Mouse (Mus musculus) embryonic fibroblast, embryonic 13.5 days (primary cell): ENCODE results near the gene Csmd2. TPM values are rescaled to one million over a fixed set of nuclear protein-coding genes. Genes with fewer than 3 reads are reported as not detected.

Source experiments
- H3K27ac ChIP-seq: 2 replicates; pipeline ENCODE4 v1.5.1; 2012; ENCODE audit warnings: low read length, control low read depth, inconsistent platforms; ENCODE audit not compliant: insufficient read depth
- H3K4me1 ChIP-seq: 2 replicates; pipeline ENCODE4 v1.6.1; 2011; ENCODE audit warnings: low read length; ENCODE audit not compliant: control insufficient read depth, insufficient read depth
- H3K4me3 ChIP-seq: 2 replicates; pipeline ENCODE4 v1.5.1; 2011; ENCODE audit warnings: mild to moderate bottlenecking, control low read depth, low read length; ENCODE audit not compliant: insufficient read depth
- CTCF ChIP-seq: IDR thresholded peaks from 2 replicates; pipeline ENCODE4 v1.5.1; 2011; ENCODE audit warnings: mild to moderate bottlenecking, control low read depth, low read length, moderate library complexity, borderline replicate concordance; ENCODE audit not compliant: insufficient read depth
- POLR2A ChIP-seq: IDR thresholded peaks from 2 replicates; pipeline ENCODE4 v1.6.1; 2011; ENCODE audit warnings: low read depth, mild to moderate bottlenecking, control low read depth, low read length, moderate library complexity
- polyA plus RNA-seq: library from polyadenylated mRNA; stranded (reverse); fragments of >200 nt; gene quantifications from 2 replicates; pipeline ENCODE4 v1.2.4, GENCODE M21; 2011; ENCODE audit warnings: low read depth; ENCODE audit not compliant: missing spikeins, insufficient read length

Gene Csmd2
- polyA plus RNA-seq, 1 experiment: 0.33 TPM

GRCm38 (mm10) chr4:128135014-128135622 is 147.5 kb downstream of the Csmd2 start:
- Histone ChIP-seq H3K4me1 (no peaks in the 10 kb centered on the region), H3K4me3 (no peak overlapping the region), H3K27ac (no peak overlapping the region)
- TF ChIP-seq CTCF: no peak
- no peak for TF ChIP-seq POLR2A

- Histone ChIP-seq H3K4me3 (no peak overlapping the region), H3K27ac (no peak overlapping the region), H3K4me1 (no peaks in the 10 kb centered on the region)
- TF ChIP-seq CTCF (no peak), POLR2A (no peak)
These were observed 152.3 kb downstream of the Csmd2 start for GRCm38 (mm10) chr4:128139991-128140390.

DNA sequence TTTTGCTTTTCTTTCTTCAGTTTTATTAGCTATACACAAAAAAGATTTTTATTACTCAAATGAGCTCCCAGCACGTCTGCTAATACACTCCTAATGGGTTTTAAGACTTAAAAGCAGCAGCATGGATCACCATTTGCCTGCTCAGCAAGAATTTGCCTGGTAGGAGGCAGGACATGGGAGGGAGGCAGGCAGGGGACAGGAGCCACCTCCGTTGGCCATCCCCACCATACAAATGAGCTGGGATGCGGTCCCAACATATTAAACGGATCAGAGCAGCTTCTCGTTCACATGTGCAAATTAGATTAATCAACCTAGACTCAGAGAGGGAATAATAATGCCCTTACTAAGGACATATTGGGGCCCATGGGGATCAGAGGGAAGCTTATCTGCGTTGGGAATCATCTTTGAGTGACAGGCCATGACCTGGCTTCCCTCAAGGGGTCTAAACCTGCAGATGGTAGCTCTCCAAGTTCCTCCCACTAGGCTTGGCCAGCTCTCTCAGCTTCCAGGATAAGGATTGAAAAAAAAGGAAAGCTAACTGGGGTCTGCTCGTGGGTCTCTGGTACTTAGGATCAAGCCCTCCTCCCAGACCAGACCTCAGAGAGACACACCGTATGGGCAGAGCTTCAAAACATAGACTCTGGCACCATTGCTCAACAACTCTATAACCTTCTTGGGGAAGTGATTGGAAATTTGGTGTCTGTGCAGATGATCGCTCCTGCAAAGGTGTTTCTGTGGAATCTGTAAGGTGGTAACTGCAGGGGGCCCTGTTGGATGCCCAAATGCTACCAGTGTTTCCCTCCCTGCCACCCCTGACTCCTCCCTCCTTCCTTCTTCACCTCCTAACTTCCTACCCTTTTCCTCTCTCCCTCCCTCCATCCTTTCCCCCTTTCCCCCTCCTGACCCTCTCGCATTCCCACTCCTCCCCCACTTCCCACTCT is 153.8 kb downstream of the Csmd2 start:
- H3K4me3 ChIP-seq: no peak overlapping the region
- no peak overlapping the region for H3K27ac ChIP-seq
- no peaks in the 10 kb centered on the region for H3K4me1 ChIP-seq
- no peak for TF ChIP-seq CTCF
- TF ChIP-seq POLR2A: no peak

- Histone ChIP-seq H3K4me1 (no peaks in the 10 kb centered on the region), H3K4me3 (no peak overlapping the region), H3K27ac (no peak overlapping the region)
- TF ChIP-seq POLR2A (no peak), CTCF (no peak)
These were observed 154.6 kb downstream of the Csmd2 start for GRCm38 (mm10) chr4:128142279-128142678.

GRCm38 (mm10) chr4:128143147-128143546 is 155.5 kb downstream of the Csmd2 start:
- Histone ChIP-seq H3K27ac (no peak overlapping the region), H3K4me3 (no peak overlapping the region), H3K4me1 (no peaks in the 10 kb centered on the region)
- no peak for TF ChIP-seq POLR2A
- TF ChIP-seq CTCF: no peak

GRCm38 (mm10) chr4:128149524-128149923 is 161.9 kb downstream of the Csmd2 start:
- TF ChIP-seq CTCF (no peak), POLR2A (no peak)
- no peak overlapping the region for H3K4me3 ChIP-seq
- no peak overlapping the region for H3K27ac ChIP-seq
- H3K4me1 ChIP-seq: no peaks in the 10 kb centered on the region

DNA sequence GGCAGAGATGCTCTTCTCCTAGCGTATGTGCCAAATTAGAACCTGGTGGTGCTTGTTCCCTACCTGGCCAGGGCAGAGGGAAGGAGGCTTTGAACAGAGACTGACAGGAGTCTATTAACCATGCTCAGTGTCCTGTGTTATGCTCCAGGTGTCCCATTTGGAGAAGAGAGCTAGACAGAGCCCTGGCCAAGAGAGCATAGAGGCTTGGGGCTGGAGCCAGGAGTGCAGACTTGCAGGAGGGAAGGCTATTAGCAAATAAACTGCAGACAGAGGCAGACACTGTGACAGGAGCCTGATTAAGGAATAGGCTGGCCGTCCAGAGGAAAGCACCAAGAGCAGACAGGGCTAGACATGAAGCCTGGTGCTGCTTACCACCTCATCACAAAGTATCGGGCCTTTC is 164.4 kb downstream of the Csmd2 start:
- no peaks in the 10 kb centered on the region for H3K4me1 ChIP-seq
- no peak overlapping the region for H3K27ac ChIP-seq
- no peak for TF ChIP-seq CTCF
- H3K4me3 ChIP-seq: no peak overlapping the region

- no peak for TF ChIP-seq POLR2A
- Histone ChIP-seq H3K4me3 (no peak overlapping the region), H3K4me1 (no peaks in the 10 kb centered on the region), H3K27ac (no peak overlapping the region)
These were observed 165.5 kb downstream of the Csmd2 start for GRCm38 (mm10) chr4:128153144-128153543.

DNA sequence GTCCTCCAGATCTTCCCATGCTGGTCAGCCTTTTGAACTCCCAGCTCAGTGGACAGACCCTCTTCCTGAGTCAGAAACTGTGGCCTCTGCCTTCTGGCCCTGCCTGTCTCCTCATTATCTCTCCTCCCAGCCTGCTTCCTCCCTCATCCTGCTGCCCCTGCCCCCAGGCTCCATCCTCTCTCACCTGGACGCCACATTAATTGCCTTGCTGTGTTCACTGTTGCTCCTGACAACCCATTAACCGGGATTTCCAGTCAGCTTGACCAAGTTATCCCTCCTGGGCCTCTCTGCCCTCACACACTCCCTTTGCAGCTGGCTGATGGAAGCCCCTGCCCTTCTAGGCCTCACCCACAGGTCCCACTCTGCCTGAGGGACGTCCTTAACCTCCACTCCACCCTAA is 167.6 kb downstream of the Csmd2 start:
- no peak for TF ChIP-seq CTCF
- TF ChIP-seq POLR2A: no peak
- H3K4me1 ChIP-seq: no peaks in the 10 kb centered on the region
- H3K4me3 ChIP-seq: no peak overlapping the region
- no peak overlapping the region for H3K27ac ChIP-seq

DNA sequence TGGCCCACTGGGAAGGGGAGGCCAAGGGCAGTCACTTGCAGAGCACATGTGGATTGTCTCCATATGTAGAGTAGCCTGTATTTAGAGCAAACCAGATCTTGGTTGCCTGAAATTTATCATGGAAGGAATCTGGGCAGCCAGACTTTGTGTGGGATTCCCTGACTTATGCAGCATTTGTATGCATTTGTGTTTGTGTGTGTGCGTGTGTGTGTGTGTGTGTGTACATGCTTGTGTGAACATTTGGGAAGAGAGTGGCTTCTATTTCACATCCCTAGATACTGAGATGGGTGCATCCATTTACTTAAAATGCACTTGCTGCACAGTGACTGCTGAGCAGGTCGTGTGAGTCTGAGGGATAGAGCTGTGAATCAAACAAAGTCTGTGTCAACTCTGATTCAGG is 173.0 kb downstream of the Csmd2 start:
- H3K4me1 ChIP-seq: no peaks in the 10 kb centered on the region
- no peak overlapping the region for H3K27ac ChIP-seq
- no peak overlapping the region for H3K4me3 ChIP-seq
- TF ChIP-seq POLR2A: no peak
- no peak for TF ChIP-seq CTCF

DNA sequence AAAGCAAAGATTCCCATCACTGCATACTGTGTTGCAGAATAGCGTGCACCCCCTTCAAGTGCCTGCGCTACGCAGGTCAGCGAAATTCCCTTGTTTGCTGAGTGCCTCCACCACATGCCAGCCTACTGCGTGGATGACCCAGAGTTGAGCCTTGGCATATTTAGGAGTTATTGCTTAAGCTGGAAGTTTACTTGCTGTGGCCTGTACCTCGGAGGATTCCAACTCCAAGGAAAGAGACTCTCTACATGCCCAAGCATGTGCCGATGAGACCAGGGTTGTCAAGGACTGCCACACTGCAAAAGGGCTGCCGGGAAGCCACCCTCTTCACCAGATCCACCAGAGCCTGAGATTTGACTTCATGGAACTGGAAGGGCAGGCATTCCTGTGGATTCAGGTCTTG is 182.5 kb downstream of the Csmd2 start:
- H3K27ac ChIP-seq: no peak overlapping the region
- no peak overlapping the region for H3K4me3 ChIP-seq
- TF ChIP-seq POLR2A (no peak), CTCF (no peak)
- no peaks in the 10 kb centered on the region for H3K4me1 ChIP-seq
